In the genomic region with DNA sequence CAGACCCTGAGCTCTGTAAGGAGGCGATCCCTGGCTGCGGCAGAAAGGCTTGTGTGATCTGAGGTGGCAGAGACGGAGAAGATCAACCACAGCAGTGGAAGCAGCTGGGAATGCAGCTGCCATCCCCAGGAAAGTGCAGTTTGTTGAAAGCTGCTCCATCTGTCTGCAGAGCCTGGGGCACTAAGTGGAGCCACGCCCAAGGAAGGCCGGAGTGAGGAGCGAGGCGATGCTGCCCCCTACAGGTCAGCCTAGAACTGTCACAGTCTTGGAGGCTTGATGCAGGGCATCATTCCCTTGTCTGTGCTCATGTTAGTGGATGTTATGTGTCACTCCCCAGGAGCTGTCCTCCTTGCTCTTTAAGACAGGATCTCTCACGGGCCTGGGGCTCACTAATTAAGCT, we compare ENCODE assay signal across 8 mouse cellular contexts. TPM values are rescaled to one million over a fixed set of nuclear protein-coding genes. Genes with fewer than 3 reads are reported as not detected.
DNase-seq lines count a peak whose midpoint lies in the region; ATAC-seq lines count a peak whose summit lies in the region.

No protein-coding gene starts in this region.

- no peak overlapping the region for H3K4me3 ChIP-seq in hindbrain, embryonic 11.5 days (ENCODE audit: low read depth, low read length)
- H3K4me3 ChIP-seq in lung, embryonic 16.5 days (ENCODE audit: low read length), result no peak overlapping the region

- no peaks in the 10 kb centered on the region for H3K4me1 ChIP-seq in hindbrain, embryonic 11.5 days (replicated peaks; ENCODE audit: control insufficient read depth, insufficient read depth, low read length)
- no peaks in the 10 kb centered on the region for H3K4me1 ChIP-seq in lung, embryonic 16.5 days (replicated peaks; ENCODE audit: control insufficient read depth, insufficient read depth, low read length)

- no peaks in the 10 kb centered on the region for H3K9me3 ChIP-seq in hindbrain, embryonic 11.5 days (ENCODE audit: control insufficient read depth, low read length)
- H3K9me3 ChIP-seq in lung, embryonic 16.5 days (ENCODE audit: control insufficient read depth, low read length), result no peaks in the 10 kb centered on the region

- no peak overlapping the region for H3K27ac ChIP-seq in hindbrain, embryonic 11.5 days (ENCODE audit: low read depth, low read length)
- no peak overlapping the region for H3K27ac ChIP-seq in lung, embryonic 16.5 days (ENCODE audit: low read length)

- DNase-seq in MN1 (ENCODE audit: low spot score), result peak; percentile 86
- peak; percentile 66 for DNase-seq in cerebellum, adult 9-10 months
- peak; percentile 44 to 87 for DNase-seq in frontal cortex, adult 2 months (ENCODE audit: extremely low spot score in 1 of 2, low spot score in 1 of 2)
- DNase-seq in hindbrain, embryonic 11.5 days (ENCODE audit: low spot score), result peak; percentile 91
- DNase-seq in layer of hippocampus, adult 9-11 months, result peak; percentile 71
- DNase-seq in ovary, postnatal 10 days (ENCODE audit: low spot score), result peak; percentile 81
- DNase-seq in thymus, postnatal 0 days (ENCODE audit: low spot score), result peak; percentile 86

- H3K4me2 ChIP-seq in hindbrain, embryonic 11.5 days (replicated peaks; ENCODE audit: low read depth, low read length), result no peak overlapping the region
- H3K4me2 ChIP-seq in lung, embryonic 16.5 days (ENCODE audit: low read depth, low read length), result no peak overlapping the region

- no peaks in the 10 kb centered on the region for H3K27me3 ChIP-seq in hindbrain, embryonic 11.5 days (ENCODE audit: control insufficient read depth, insufficient read depth, low read length)
- no peaks in the 10 kb centered on the region for H3K27me3 ChIP-seq in lung, embryonic 16.5 days (ENCODE audit: control insufficient read depth, insufficient read depth, low read depth, low read length)

- 6% methylated on average over 8 of the region's 8 CpGs for WGBS in hindbrain, embryonic 11.5 days
- WGBS in lung, embryonic 16.5 days, result 4% methylated on average over 8 of the region's 8 CpGs

- no peak overlapping the region for H3K9ac ChIP-seq in hindbrain, embryonic 11.5 days (ENCODE audit: low read depth, low read length)
- H3K9ac ChIP-seq in lung, embryonic 16.5 days (ENCODE audit: low read length), result no peak overlapping the region

- no peaks in the 10 kb centered on the region for H3K36me3 ChIP-seq in hindbrain, embryonic 11.5 days (ENCODE audit: control insufficient read depth, insufficient read depth, low read length)
- H3K36me3 ChIP-seq in lung, embryonic 16.5 days (ENCODE audit: control insufficient read depth, insufficient read depth, low read length), result no peaks in the 10 kb centered on the region

- ATAC-seq in hindbrain, embryonic 11.5 days (ENCODE audit: low FRiP score), result peak; percentile 90
- peak; percentile 94 for ATAC-seq in lung, embryonic 16.5 days (ENCODE audit: low read depth)

RNA-seq across cellular contexts. Expression of a gene that starts 32.5 kb away (rescaled TPM):
- 8.7 and 9.0 TPM in 2 replicates for polyA plus RNA-seq in frontal cortex, adult 2 months (2012; rRNA removed)
- polyA plus RNA-seq in hindbrain, embryonic 11.5 days (2014; fragmentation: Nextera tagmentation; extraction: Ambion mirVana), result 17.0 and 20.1 TPM in 2 replicates
- polyA plus RNA-seq in lung, embryonic 16.5 days (2015; fragmentation: Nextera tagmentation; extraction: Ambion mirVana), result 20.5 and 21.6 TPM in 2 replicates
- 13.2 and 13.3 TPM in 2 replicates for polyA plus RNA-seq in thymus, postnatal 0 days (2015; fragmentation: Nextera tagmentation; extraction: Ambion mirVana)
